Mouse (Mus musculus): Measurements from ENCODE around the gene Sema6b. TPM values are rescaled to one million over a fixed set of nuclear protein-coding genes. Genes with fewer than 3 reads are reported as not detected.

The Sema6b gene
- polyA plus RNA-seq, 1 experiment from 2014 or later = 1.3 TPM

GRCm38 (mm10) chr17:56148790-56149618 is 8.9 kb upstream of the Sema6b start:
- Histone ChIP-seq H3K4me3 (ENCODE audit: low read depth, low read length) (peak overlapping the region; percentile 10; the same call in 1 of the 2 replicates), H3K4me1 (replicated peaks; ENCODE audit: control insufficient read depth, insufficient read depth, low read length) (no peaks in the 10 kb centered on the region), H3K27me3 (replicated peaks; ENCODE audit: control insufficient read depth, insufficient read depth, low read length) (peaks cover 55% of the 10 kb centered on the region), H3K9me3 (ENCODE audit: control insufficient read depth, low read length) (no peaks in the 10 kb centered on the region), H3K27ac (ENCODE audit: low read depth) (no peak overlapping the region), H3K9ac (ENCODE audit: low read length) (no peak overlapping the region), H3K36me3 (ENCODE audit: control insufficient read depth, insufficient read depth, low read length) (no peaks in the 10 kb centered on the region), H3K4me2 (ENCODE audit: low read length) (peak overlapping the region; percentile 38)
- ATAC-seq (replicated peaks; ENCODE audit: low FRiP score, low TSS enrichment, low read depth) (0 out of 2 replicates have a peak, but pooled peaks have one; percentile 37), DNase-seq (ENCODE audit: low spot score) (no peak)
- WGBS = under 1% methylated on average over 25 of the region's 30 CpGs

DNA sequence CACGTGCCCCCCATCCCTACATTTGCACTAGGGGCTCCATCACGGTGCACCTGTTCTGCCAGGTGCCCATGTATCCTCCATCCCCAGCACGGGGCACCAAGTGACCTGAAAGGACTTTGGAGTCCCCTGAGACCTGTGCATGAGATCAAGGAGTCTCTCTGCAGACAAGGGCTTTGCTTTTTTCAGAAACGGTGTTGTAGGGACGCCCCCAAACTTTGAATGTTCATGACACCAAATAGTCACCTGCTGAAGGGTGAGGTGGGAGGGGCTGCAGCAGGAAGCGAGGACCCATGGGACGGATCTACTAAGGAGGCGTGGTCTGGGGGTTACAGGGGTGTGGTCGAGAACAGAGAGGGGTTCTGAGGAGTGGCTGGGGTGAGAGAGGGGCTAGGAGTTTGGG is 8.1 kb upstream of the Sema6b start:
- H3K4me3 ChIP-seq (ENCODE audit: low read depth, low read length) = no peak overlapping the region; the same call in 1 of the 2 replicates
- H3K4me2 ChIP-seq (ENCODE audit: low read length) = peak overlapping the region; percentile 38
- H3K27me3 ChIP-seq (replicated peaks; ENCODE audit: control insufficient read depth, insufficient read depth, low read length) = peaks cover 58% of the 10 kb centered on the region

DNA sequence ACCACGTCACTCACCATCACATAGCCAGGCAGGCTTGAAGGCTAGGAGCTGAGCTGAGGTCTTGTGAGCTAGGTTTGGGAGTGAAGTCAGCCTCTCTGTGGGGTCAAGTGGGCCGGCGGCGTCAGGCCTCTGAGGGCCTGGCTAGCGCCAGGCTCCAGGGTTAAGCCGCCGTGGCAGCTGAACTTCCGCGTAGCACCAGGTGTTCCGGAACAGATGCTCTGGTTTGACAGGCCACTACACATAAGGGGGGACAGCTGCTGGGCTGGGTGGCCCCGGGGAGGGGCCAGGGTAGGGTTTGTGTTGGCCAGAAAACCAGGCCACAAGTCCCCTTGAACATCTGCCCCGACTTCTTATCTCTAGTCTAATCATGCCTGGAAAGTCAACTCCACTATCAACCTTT is 7.3 kb upstream of the Sema6b start:
- WGBS = 43% methylated on average over 12 of the region's 12 CpGs
- peaks cover 67% of the 10 kb centered on the region for H3K27me3 ChIP-seq (replicated peaks; ENCODE audit: control insufficient read depth, insufficient read depth, low read length)
- no peak for ATAC-seq (replicated peaks; ENCODE audit: low FRiP score, low TSS enrichment, low read depth)

More for the DNA sequence above, 8.1 kb upstream of the Sema6b start:
- no peak overlapping the region for H3K27ac ChIP-seq (ENCODE audit: low read depth)
- H3K9ac ChIP-seq (ENCODE audit: low read length) = no peak overlapping the region
- DNase-seq (ENCODE audit: low spot score) (no peak), ATAC-seq (replicated peaks; ENCODE audit: low FRiP score, low TSS enrichment, low read depth) (0 out of 2 replicates have a peak, but pooled peaks have one; percentile 28)
- 20% methylated on average over 9 of the region's 9 CpGs for WGBS
- no peaks in the 10 kb centered on the region for H3K4me1 ChIP-seq (replicated peaks; ENCODE audit: control insufficient read depth, insufficient read depth, low read length)
- H3K9me3 ChIP-seq (ENCODE audit: control insufficient read depth, low read length) = no peaks in the 10 kb centered on the region
- H3K36me3 ChIP-seq (ENCODE audit: control insufficient read depth, insufficient read depth, low read length) = no peaks in the 10 kb centered on the region

GRCm38 (mm10) chr17:56146131-56146530 is 6.0 kb upstream of the Sema6b start:
- peaks cover 9% of the 10 kb centered on the region; the same call in 1 of the 2 replicates for H3K4me1 ChIP-seq (replicated peaks; ENCODE audit: control insufficient read depth, insufficient read depth, low read length)
- peaks cover 71% of the 10 kb centered on the region for H3K27me3 ChIP-seq (replicated peaks; ENCODE audit: control insufficient read depth, insufficient read depth, low read length)
- WGBS = 15% methylated on average over 9 of the region's 9 CpGs
- no peaks in the 10 kb centered on the region for H3K36me3 ChIP-seq (ENCODE audit: control insufficient read depth, insufficient read depth, low read length)
- H3K27ac ChIP-seq (ENCODE audit: low read depth) = no peak overlapping the region
- H3K9me3 ChIP-seq (ENCODE audit: control insufficient read depth, low read length) = no peaks in the 10 kb centered on the region
- no peak overlapping the region for H3K9ac ChIP-seq (ENCODE audit: low read length)
- H3K4me2 ChIP-seq (ENCODE audit: low read length) = no peak overlapping the region
- ATAC-seq (replicated peaks; ENCODE audit: low FRiP score, low TSS enrichment, low read depth) (no peak), DNase-seq (ENCODE audit: low spot score) (no peak)
- no peak overlapping the region for H3K4me3 ChIP-seq (ENCODE audit: low read depth, low read length)

More for the DNA sequence above, 7.3 kb upstream of the Sema6b start:
- Histone ChIP-seq H3K36me3 (ENCODE audit: control insufficient read depth, insufficient read depth, low read length) (no peaks in the 10 kb centered on the region), H3K4me3 (ENCODE audit: low read depth, low read length) (no peak overlapping the region), H3K27ac (ENCODE audit: low read depth) (no peak overlapping the region), H3K4me2 (ENCODE audit: low read length) (no peak overlapping the region), H3K4me1 (replicated peaks; ENCODE audit: control insufficient read depth, insufficient read depth, low read length) (peaks cover 3% of the 10 kb centered on the region; the same call in 1 of the 2 replicates), H3K9me3 (ENCODE audit: control insufficient read depth, low read length) (no peaks in the 10 kb centered on the region), H3K9ac (ENCODE audit: low read length) (no peak overlapping the region)
- DNase-seq (ENCODE audit: low spot score) = no peak

GRCm38 (mm10) chr17:56144546-56144945 is 4.4 kb upstream of the Sema6b start:
- Histone ChIP-seq H3K4me2 (ENCODE audit: low read length) (no peak overlapping the region), H3K4me3 (ENCODE audit: low read depth, low read length) (no peak overlapping the region), H3K9me3 (ENCODE audit: control insufficient read depth, low read length) (no peaks in the 10 kb centered on the region), H3K4me1 (replicated peaks; ENCODE audit: control insufficient read depth, insufficient read depth, low read length) (peaks cover 12% of the 10 kb centered on the region), H3K36me3 (ENCODE audit: control insufficient read depth, insufficient read depth, low read length) (no peaks in the 10 kb centered on the region), H3K27me3 (replicated peaks; ENCODE audit: control insufficient read depth, insufficient read depth, low read length) (peaks cover 72% of the 10 kb centered on the region), H3K27ac (ENCODE audit: low read depth) (no peak overlapping the region), H3K9ac (ENCODE audit: low read length) (no peak overlapping the region)
- WGBS = 72% methylated on average over 9 of the region's 9 CpGs
- DNase-seq (ENCODE audit: low spot score) (no peak), ATAC-seq (replicated peaks; ENCODE audit: low FRiP score, low TSS enrichment, low read depth) (no peak)

- Histone ChIP-seq H3K4me1 (replicated peaks; ENCODE audit: control insufficient read depth, insufficient read depth, low read length) (peaks cover 19% of the 10 kb centered on the region), H3K9ac (ENCODE audit: low read length) (0 out of 2 replicates have a peak overlapping the region, but pooled peaks have one; percentile 13), H3K27me3 (replicated peaks; ENCODE audit: control insufficient read depth, insufficient read depth, low read length) (peaks cover 63% of the 10 kb centered on the region), H3K4me3 (ENCODE audit: low read depth, low read length) (peak overlapping the region; percentile 34), H3K9me3 (ENCODE audit: control insufficient read depth, low read length) (no peaks in the 10 kb centered on the region), H3K27ac (ENCODE audit: low read depth) (no peak overlapping the region), H3K36me3 (ENCODE audit: control insufficient read depth, insufficient read depth, low read length) (no peaks in the 10 kb centered on the region), H3K4me2 (ENCODE audit: low read length) (peak overlapping the region; percentile 55)
- ATAC-seq (replicated peaks; ENCODE audit: low FRiP score, low TSS enrichment, low read depth) (peak; percentile 38), DNase-seq (ENCODE audit: low spot score) (no peak)
- 2% methylated on average over 36 of the region's 47 CpGs for WGBS
Measured at GRCm38 (mm10) chr17:56141702-56142605, 1.8 kb upstream of the Sema6b start.

DNA sequence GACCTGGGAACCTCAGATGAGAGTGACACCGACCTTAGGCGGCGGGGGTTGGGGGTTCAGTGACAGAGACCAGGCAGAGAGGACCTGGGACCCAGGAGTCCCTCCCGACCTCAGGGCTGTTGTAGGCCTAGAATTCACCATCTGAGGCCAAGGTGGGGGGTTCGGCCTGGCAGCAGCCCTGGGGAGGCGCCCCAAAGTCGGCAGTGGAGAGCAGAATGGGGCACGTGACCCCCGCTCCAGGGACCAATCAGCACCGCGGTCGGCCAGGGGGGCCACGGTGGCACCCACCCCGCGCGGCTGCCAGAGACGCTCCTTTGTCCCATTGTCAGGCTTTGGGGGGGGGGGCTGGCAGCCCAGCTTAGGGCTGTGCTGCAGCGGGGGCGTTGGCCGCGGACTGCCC is 788 bp downstream of the Sema6b start:
- 11% methylated on average over 21 of the region's 21 CpGs for WGBS
- no peak overlapping the region for H3K27ac ChIP-seq (ENCODE audit: low read depth)
- H3K4me2 ChIP-seq (ENCODE audit: low read length) = peak overlapping the region; percentile 98
- no peak for DNase-seq (ENCODE audit: low spot score)
- peak overlapping the region; percentile 53 for H3K4me3 ChIP-seq (ENCODE audit: low read depth, low read length)
- H3K9ac ChIP-seq (ENCODE audit: low read length) = no peak overlapping the region
- H3K27me3 ChIP-seq (replicated peaks; ENCODE audit: control insufficient read depth, insufficient read depth, low read length) = peaks cover 55% of the 10 kb centered on the region
- H3K4me1 ChIP-seq (replicated peaks; ENCODE audit: control insufficient read depth, insufficient read depth, low read length) = peaks cover 22% of the 10 kb centered on the region
- no peaks in the 10 kb centered on the region for H3K9me3 ChIP-seq (ENCODE audit: control insufficient read depth, low read length)
- peak; percentile 1; the same call in 1 of the 2 replicates for ATAC-seq (replicated peaks; ENCODE audit: low FRiP score, low TSS enrichment, low read depth)
- no peaks in the 10 kb centered on the region for H3K36me3 ChIP-seq (ENCODE audit: control insufficient read depth, insufficient read depth, low read length)

- H3K9me3 ChIP-seq (ENCODE audit: control insufficient read depth, low read length) = no peaks in the 10 kb centered on the region
- no peak overlapping the region for H3K27ac ChIP-seq (ENCODE audit: low read depth)
- no peak overlapping the region for H3K9ac ChIP-seq (ENCODE audit: low read length)
- peaks cover 33% of the 10 kb centered on the region for H3K4me1 ChIP-seq (replicated peaks; ENCODE audit: control insufficient read depth, insufficient read depth, low read length)
- H3K27me3 ChIP-seq (replicated peaks; ENCODE audit: control insufficient read depth, insufficient read depth, low read length) = peaks cover 49% of the 10 kb centered on the region
- no peak for ATAC-seq (replicated peaks; ENCODE audit: low FRiP score, low TSS enrichment, low read depth)
- no peak overlapping the region for H3K4me3 ChIP-seq (ENCODE audit: low read depth, low read length)
- DNase-seq (ENCODE audit: low spot score) = no peak
- H3K4me2 ChIP-seq (ENCODE audit: low read length) = peak overlapping the region; percentile 32
- 16% methylated on average over 25 of the region's 25 CpGs for WGBS
- no peaks in the 10 kb centered on the region for H3K36me3 ChIP-seq (ENCODE audit: control insufficient read depth, insufficient read depth, low read length)
Measured at GRCm38 (mm10) chr17:56137839-56138613, 2.1 kb downstream of the Sema6b start.
